Mouse (Mus musculus): ENCODE results near the gene Fam53a. TPM values are rescaled to one million over a fixed set of nuclear protein-coding genes. Genes with fewer than 3 reads are reported as not detected.

The Fam53a gene
- total and polyA plus RNA-seq, 3 experiments, result 43.6 to 62.8 TPM; not detected in 1

DNA sequence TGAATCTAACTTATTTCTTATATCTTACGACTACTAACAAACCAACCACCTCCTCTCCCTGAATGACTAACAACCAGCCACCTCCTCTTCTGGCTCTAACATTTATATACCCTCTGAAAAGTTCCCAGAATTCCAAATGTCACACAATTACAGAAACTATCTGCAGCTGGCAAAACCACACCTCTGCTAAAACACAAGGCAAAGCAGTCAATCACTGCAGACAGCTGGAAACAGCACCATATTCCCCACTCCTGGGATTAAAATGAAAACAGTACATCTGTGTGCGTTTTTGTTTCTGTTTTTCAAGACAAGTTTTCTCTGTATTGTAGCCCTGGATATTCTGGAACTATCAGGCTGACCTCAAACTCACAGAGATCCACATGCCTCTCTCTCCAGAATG is 6.8 kb downstream of the Fam53a start:
- peaks cover 4 to 9% of the 10 kb centered on the region in 2 experiments for H3K4me1 ChIP-seq (ENCODE audit: control insufficient read depth in 1 of 2, insufficient read depth in 2 of 2, low read length in 2 of 2)
- H3K79me2 ChIP-seq (ENCODE audit: control insufficient read depth, insufficient read depth, low read length, poor library complexity), result peaks cover 23% of the 10 kb centered on the region
- TF ChIP-seq BHLHE40 (IDR thresholded peaks at IDR 0.05; ENCODE audit: borderline replicate concordance, low read depth, low read length), result no peak
- no peak for TF ChIP-seq POLR2AphosphoS2 (IDR thresholded peaks at IDR 0.05; ENCODE audit: low read length)
- TF ChIP-seq CTCF (IDR thresholded peaks at IDR 0.05 in 2 of 3, conservative IDR thresholded peaks at IDR 0.05 in 1 of 3; ENCODE audit: control insufficient read depth in 1 of 3, insufficient read depth in 1 of 3, low read depth in 2 of 3, low read length in 3 of 3, poor library complexity in 1 of 3, severe bottlenecking in 1 of 3), result no peak
- TF ChIP-seq E2F4 (IDR thresholded peaks at IDR 0.05; ENCODE audit: borderline replicate concordance, low read depth, low read length), result no peak
- TF ChIP-seq NRF1 (IDR thresholded peaks at IDR 0.05; ENCODE audit: insufficient read depth, low read depth, low read length, poor library complexity, severe bottlenecking), result no peak
- TF ChIP-seq KAT2A (conservative IDR thresholded peaks at IDR 0.05; ENCODE audit: low read depth, low read length), result no peak
- no peak for TF ChIP-seq POLR2A (IDR thresholded peaks at IDR 0.05; ENCODE audit: control insufficient read depth in 1 of 2, insufficient read depth in 1 of 2, low read depth in 1 of 2, low read length in 2 of 2, poor library complexity in 1 of 2)
- TF ChIP-seq ELF1 (IDR thresholded peaks at IDR 0.05; ENCODE audit: low read depth, low read length), result no peak
- no peak for TF ChIP-seq ZNF384 (IDR thresholded peaks at IDR 0.05; ENCODE audit: low read depth, low read length)
- TF ChIP-seq SMC3 (IDR thresholded peaks at IDR 0.05; ENCODE audit: low read depth, low read length), result no peak
- TF ChIP-seq ZMIZ1 (IDR thresholded peaks at IDR 0.05; ENCODE audit: low read depth, low read length), result no peak
- no peak for TF ChIP-seq JUND (IDR thresholded peaks at IDR 0.05; ENCODE audit: low read depth, low read length)
- no peak for TF ChIP-seq HCFC1 (IDR thresholded peaks at IDR 0.05; ENCODE audit: low read depth, low read length)
- no peak for TF ChIP-seq ETS1 (IDR thresholded peaks at IDR 0.05; ENCODE audit: low read depth, low read length)
- TF ChIP-seq RAD21 (IDR thresholded peaks at IDR 0.05; ENCODE audit: low read depth, low read length), result no peak
- peaks cover 0 to 13% of the 10 kb centered on the region in 2 experiments; a peak in 3 of 4 replicates for H3K36me3 ChIP-seq (ENCODE audit: control insufficient read depth in 1 of 2, insufficient read depth in 2 of 2, low read length in 2 of 2)
- no peak for DNase-seq (ENCODE audit: low read depth, low spot score)
- H3K9ac ChIP-seq (ENCODE audit: control insufficient read depth, low read depth, low read length, poor library complexity, severe bottlenecking), result no peak overlapping the region
- H3K9me3 ChIP-seq (replicated peaks; ENCODE audit: insufficient read depth, low read length), result no peaks in the 10 kb centered on the region
- no peak overlapping the region for H3K4me3 ChIP-seq (ENCODE audit: control insufficient read depth in 1 of 2, insufficient read depth in 1 of 2, low read depth in 2 of 2, low read length in 2 of 2)
- H3K27me3 ChIP-seq (ENCODE audit: control insufficient read depth in 1 of 2, insufficient read depth in 2 of 2, low read length in 2 of 2), result no peaks in the 10 kb centered on the region
- H3K27ac ChIP-seq (ENCODE audit: control insufficient read depth, low read depth, low read length), result no peak overlapping the region

GRCm38 (mm10) chr5:33614391-33614790 is 15.0 kb downstream of the Fam53a start:
- no peak overlapping the region for H3K9ac ChIP-seq (ENCODE audit: control insufficient read depth, low read depth, low read length, poor library complexity, severe bottlenecking)
- H3K4me3 ChIP-seq (ENCODE audit: control insufficient read depth in 1 of 2, insufficient read depth in 1 of 2, low read depth in 2 of 2, low read length in 2 of 2), result no peak overlapping the region
- peaks cover 2% of the 10 kb centered on the region; the same call in 1 of the 2 replicates for H3K79me2 ChIP-seq (ENCODE audit: control insufficient read depth, insufficient read depth, low read length, poor library complexity)
- TF ChIP-seq RAD21 (IDR thresholded peaks at IDR 0.05; ENCODE audit: low read depth, low read length) (no peak), CHD2 (IDR thresholded peaks at IDR 0.05; ENCODE audit: low read length) (no peak), ZMIZ1 (IDR thresholded peaks at IDR 0.05; ENCODE audit: low read depth, low read length) (no peak), MAFK (IDR thresholded peaks at IDR 0.05; ENCODE audit: borderline replicate concordance, low read depth, low read length) (no peak), E2F4 (IDR thresholded peaks at IDR 0.05; ENCODE audit: borderline replicate concordance, low read depth, low read length) (no peak), TBP (IDR thresholded peaks at IDR 0.05; ENCODE audit: low read depth, low read length) (no peak), USF2 (IDR thresholded peaks at IDR 0.05; ENCODE audit: borderline replicate concordance in 1 of 2, insufficient read depth in 1 of 2, low read depth in 1 of 2, low read length in 2 of 2) (no peak), MAZ (IDR thresholded peaks at IDR 0.05; ENCODE audit: low read depth, low read length) (no peak), POLR2AphosphoS2 (IDR thresholded peaks at IDR 0.05; ENCODE audit: low read length) (no peak), ZNF384 (IDR thresholded peaks at IDR 0.05; ENCODE audit: low read depth, low read length) (no peak), ETS1 (IDR thresholded peaks at IDR 0.05; ENCODE audit: low read depth, low read length) (no peak), ZKSCAN1 (IDR thresholded peaks at IDR 0.05; ENCODE audit: low read depth, low read length) (no peak), ELF1 (IDR thresholded peaks at IDR 0.05; ENCODE audit: low read depth, low read length) (no peak)
- DNase-seq (ENCODE audit: low read depth, low spot score), result no peak
- H3K27ac ChIP-seq (ENCODE audit: control insufficient read depth, low read depth, low read length), result no peak overlapping the region
- H3K9me3 ChIP-seq (replicated peaks; ENCODE audit: insufficient read depth, low read length), result no peaks in the 10 kb centered on the region
- H3K4me1 ChIP-seq (ENCODE audit: control insufficient read depth in 1 of 2, insufficient read depth in 2 of 2, low read length in 2 of 2), result peaks cover 0 to 4% of the 10 kb centered on the region in 2 experiments; a peak in 1 of 4 replicates
- H3K27me3 ChIP-seq (ENCODE audit: control insufficient read depth in 1 of 2, insufficient read depth in 2 of 2, low read length in 2 of 2), result no peaks in the 10 kb centered on the region
- H3K36me3 ChIP-seq (ENCODE audit: control insufficient read depth in 1 of 2, insufficient read depth in 2 of 2, low read length in 2 of 2), result peaks cover 0 to 9% of the 10 kb centered on the region in 2 experiments; a peak in 2 of 4 replicates

Measured in MEL (cell line).